Mouse (Mus musculus): ENCODE measurements around the gene Ccdc40.

DNA sequence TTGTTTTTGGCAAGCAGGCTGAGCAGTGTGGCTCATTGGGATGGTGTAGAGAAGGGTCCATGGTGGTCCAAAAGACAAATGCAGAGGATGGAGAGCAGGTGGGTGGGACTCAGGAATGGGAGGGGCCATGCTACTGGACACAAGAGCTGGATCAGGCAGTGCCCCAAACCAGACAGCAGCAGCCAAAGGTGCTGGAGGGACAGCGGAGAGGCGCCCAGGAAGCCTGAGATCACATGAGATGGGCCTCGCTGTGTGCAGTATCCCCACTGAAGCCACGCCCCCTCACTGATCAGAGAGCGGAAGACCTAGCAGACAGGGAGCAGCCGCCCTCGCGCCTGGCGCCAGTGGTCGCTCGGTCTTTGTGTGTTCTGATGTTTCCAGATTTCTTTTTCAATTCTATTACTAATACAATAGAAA is 9.9 kb downstream of the Ccdc40 start:
- TF ChIP-seq CTCF (IDR thresholded peaks at IDR 0.05) (no peak), EP300 (IDR thresholded peaks at IDR 0.05) (no peak)
